Mouse (Mus musculus) erythroblast, embryonic 14.5 days (primary cell): ENCODE results near the gene Wrnip1.

Source experiments
- GATA1 ChIP-seq: IDR thresholded peaks from 2 replicates; pipeline ENCODE4 v1.6.1; 2012; ENCODE audit warnings: low read length, inconsistent platforms, mixed read lengths
- TAL1 ChIP-seq: IDR thresholded peaks from 3 replicates; pipeline ENCODE4 v1.6.1; 2012; ENCODE audit warnings: low read length, inconsistent platforms, mixed read lengths

DNA sequence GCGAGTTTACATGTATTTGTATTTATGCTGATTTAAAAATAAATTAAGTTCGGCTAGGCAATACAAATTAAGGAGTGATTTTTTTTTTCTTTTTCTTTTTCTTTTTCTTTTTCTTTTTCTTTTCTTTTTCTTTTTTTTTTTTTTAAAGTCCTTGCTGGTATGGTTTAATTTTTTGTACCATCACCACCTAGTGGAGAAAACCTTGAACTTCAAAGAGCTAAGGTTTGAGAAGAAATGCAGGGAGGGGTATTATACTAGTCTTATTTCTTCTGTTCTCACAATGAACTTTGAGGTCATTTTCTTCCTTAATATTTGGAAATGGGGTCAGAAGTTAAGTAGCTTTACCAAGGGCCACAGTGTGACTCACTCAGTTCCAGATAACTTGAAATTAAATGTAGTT is 2.7 kb upstream of the Wrnip1 start:
- no peak for TF ChIP-seq GATA1
- no peak for TF ChIP-seq TAL1
